Mouse (Mus musculus): ENCODE measurements at regions not wholly inside any gene's neighbourhood (a gene's known extent, or its start where the extent isn't known, plus 50 kb on each side); places are given as distances from the start of the nearest gene placed in this dataset.

GRCm38 (mm10) chr3:9960696-9961095, 127.2 kb upstream of the Gm9833 start:
- Histone ChIP-seq H3K4me3 (no peak overlapping the region), H3K36me3 (replicated peaks) (no peaks in the 10 kb centered on the region), H3K4me2 (no peak overlapping the region), H3K4me1 (no peaks in the 10 kb centered on the region), H3K27ac (no peak overlapping the region), H3K9me3 (no peaks in the 10 kb centered on the region), H3K9ac (no peak overlapping the region), H3K27me3 (replicated peaks) (no peaks in the 10 kb centered on the region)
- no peak for ATAC-seq (replicated peaks)
- WGBS, result 45% methylated on average over 7 of the region's 7 CpGs

Data from midbrain, embryonic 15.5 days (tissue).